Mouse (Mus musculus) embryonic facial prominence, embryonic 14.5 days (tissue): ENCODE measurements at regions not wholly inside any gene's neighbourhood (a gene's known extent, or its start where the extent isn't known, plus 50 kb on each side); places are given as distances from the start of the nearest gene placed in this dataset.

ENCODE experiments used
- ATAC-seq: fragments of 200-750 bp; cut with Nextera tagmentation; 2 replicates; pipeline ENCODE4 v1.8.0; 2017; ENCODE audit warnings: low read depth, moderate number of reproducible peaks, moderate TSS enrichment
- DNase-seq: peaks from one replicate; pipeline ENCODE4 v3.0.0-alpha.2; 2015; ENCODE audit warnings: low spot score
- H3K27ac ChIP-seq: fragments of 300-500 bp; sonication (generic); replicated peaks from 2 replicates; pipeline ENCODE4 v1.5.1; 2014; ENCODE audit warnings: low read depth, mild to moderate bottlenecking, low read length, moderate library complexity
- H3K27me3 ChIP-seq: fragments of 300-500 bp; sonication (generic); replicated peaks from 2 replicates; pipeline ENCODE4 v1.6.1; 2014; ENCODE audit warnings: low read length; ENCODE audit not compliant: control insufficient read depth, insufficient read depth
- H3K36me3 ChIP-seq: fragments of 300-500 bp; sonication (generic); 2 replicates; pipeline ENCODE4 v1.6.1; 2014; ENCODE audit warnings: low read length, mixed read lengths; ENCODE audit not compliant: control insufficient read depth, insufficient read depth
- H3K4me1 ChIP-seq: fragments of 300-500 bp; sonication (generic); 2 replicates; pipeline ENCODE4 v1.6.1; 2014; ENCODE audit warnings: antibody characterized with exemption, low read length; ENCODE audit not compliant: control insufficient read depth, insufficient read depth
- H3K4me2 ChIP-seq: fragments of 300-500 bp; sonication (generic); 2 replicates; pipeline ENCODE4 v1.6.1; 2014; ENCODE audit warnings: low read depth, mild to moderate bottlenecking, low read length, moderate library complexity, mixed read lengths
- H3K4me3 ChIP-seq: fragments of 300-500 bp; sonication (generic); 2 replicates; pipeline ENCODE4 v1.5.1; 2014; ENCODE audit warnings: low read depth, mild to moderate bottlenecking, low read length
- H3K9ac ChIP-seq: fragments of 300-500 bp; sonication (generic); 2 replicates; pipeline ENCODE4 v1.6.1; 2014; ENCODE audit warnings: low read depth, mild to moderate bottlenecking, low read length, moderate library complexity, mixed read lengths
- H3K9me3 ChIP-seq: fragments of 300-500 bp; sonication (generic); 2 replicates; pipeline ENCODE4 v1.6.1; 2016; ENCODE audit warnings: low read length; ENCODE audit not compliant: control insufficient read depth
- WGBS: fragments of 180-500 bp; shearing (Covaris S2); extraction: QIAGEN DNeasy Blood & Tissue Kit; methylation state at CpG from one replicate; pipeline ENCODE4 v1.1.7; 2014; 5-methylcytosine and 5-hydroxymethylcytosine counted together

- no peaks in the 10 kb centered on the region for H3K9me3 ChIP-seq
- DNase-seq = peak; percentile 56
- H3K27me3 ChIP-seq = no peaks in the 10 kb centered on the region
- no peak overlapping the region for H3K4me3 ChIP-seq
- no peak overlapping the region for H3K9ac ChIP-seq
- peaks cover 26% of the 10 kb centered on the region for H3K4me1 ChIP-seq
- H3K4me2 ChIP-seq = no peak overlapping the region
- WGBS = 48% methylated on average over 5 of the region's 5 CpGs
- ATAC-seq = no peak
- H3K36me3 ChIP-seq = no peaks in the 10 kb centered on the region
- H3K27ac ChIP-seq = 0 out of 2 replicates have a peak overlapping the region, but pooled peaks have one; percentile 28
Measured at GRCm38 (mm10) chr2:50827097-50827496, 321.8 kb downstream of the Rnd3 start.

- Histone ChIP-seq H3K36me3 (no peaks in the 10 kb centered on the region), H3K27ac (0 out of 2 replicates have a peak overlapping the region, but pooled peaks have one; percentile 28), H3K4me2 (no peak overlapping the region), H3K9ac (no peak overlapping the region), H3K4me3 (no peak overlapping the region), H3K4me1 (peaks cover 26% of the 10 kb centered on the region), H3K9me3 (no peaks in the 10 kb centered on the region), H3K27me3 (no peaks in the 10 kb centered on the region)
- 76% methylated on average over 3 of the region's 3 CpGs for WGBS
- DNase-seq (no peak), ATAC-seq (no peak)
Measured at GRCm38 (mm10) chr2:50826537-50826936, 322.4 kb downstream of the Rnd3 start.

GRCm38 (mm10) chr2:50825626-50826025 is 323.3 kb downstream of the Rnd3 start:
- no peaks in the 10 kb centered on the region for H3K27me3 ChIP-seq
- H3K36me3 ChIP-seq = no peaks in the 10 kb centered on the region
- no peak overlapping the region for H3K4me2 ChIP-seq
- ATAC-seq = peak; percentile 70; the same call in 1 of the 2 replicates
- DNase-seq = peak; percentile 75
- no peaks in the 10 kb centered on the region for H3K9me3 ChIP-seq
- H3K4me1 ChIP-seq = peaks cover 26% of the 10 kb centered on the region
- H3K9ac ChIP-seq = no peak overlapping the region
- no peak overlapping the region for H3K4me3 ChIP-seq
- 59% methylated on average over 5 of the region's 5 CpGs for WGBS
- H3K27ac ChIP-seq = no peak overlapping the region

GRCm38 (mm10) chr2:50824782-50825181 is 324.1 kb downstream of the Rnd3 start:
- peak; percentile 22; the same call in 1 of the 2 replicates for ATAC-seq
- peaks cover 26% of the 10 kb centered on the region for H3K4me1 ChIP-seq
- no peaks in the 10 kb centered on the region for H3K27me3 ChIP-seq
- 22% methylated on average over 3 of the region's 3 CpGs for WGBS
- no peaks in the 10 kb centered on the region for H3K9me3 ChIP-seq
- H3K9ac ChIP-seq = no peak overlapping the region
- no peak overlapping the region for H3K4me2 ChIP-seq
- H3K36me3 ChIP-seq = no peaks in the 10 kb centered on the region
- DNase-seq = peak; percentile 79
- peak overlapping the region; percentile 67 for H3K27ac ChIP-seq
- no peak overlapping the region for H3K4me3 ChIP-seq

GRCm38 (mm10) chr2:50822738-50823137 is 326.2 kb downstream of the Rnd3 start:
- H3K9ac ChIP-seq = no peak overlapping the region
- no peak overlapping the region for H3K27ac ChIP-seq
- H3K4me2 ChIP-seq = no peak overlapping the region

GRCm38 (mm10) chr2:50819305-50819665 is 329.6 kb downstream of the Rnd3 start:
- 65% methylated on average over 5 of the region's 5 CpGs for WGBS
- no peak overlapping the region for H3K4me3 ChIP-seq
- no peak overlapping the region for H3K9ac ChIP-seq
- no peak overlapping the region for H3K27ac ChIP-seq
- DNase-seq (peak; percentile 16), ATAC-seq (no peak)
- no peaks in the 10 kb centered on the region for H3K27me3 ChIP-seq
- H3K36me3 ChIP-seq = no peaks in the 10 kb centered on the region
- no peak overlapping the region for H3K4me2 ChIP-seq
- peaks cover 6% of the 10 kb centered on the region for H3K4me1 ChIP-seq
- no peaks in the 10 kb centered on the region for H3K9me3 ChIP-seq

More at GRCm38 (mm10) chr2:50822738-50823137, 326.2 kb downstream of the Rnd3 start:
- Histone ChIP-seq H3K9me3 (no peaks in the 10 kb centered on the region), H3K4me3 (no peak overlapping the region), H3K27me3 (no peaks in the 10 kb centered on the region), H3K36me3 (no peaks in the 10 kb centered on the region), H3K4me1 (peaks cover 26% of the 10 kb centered on the region)
- ATAC-seq (no peak), DNase-seq (peak; percentile 40)

GRCm38 (mm10) chr2:50818557-50819304 is 330.2 kb downstream of the Rnd3 start:
- 62% methylated on average over 7 of the region's 7 CpGs for WGBS
- 0 out of 2 replicates have a peak, but pooled peaks have one; percentile 26 for ATAC-seq
- H3K27me3 ChIP-seq = no peaks in the 10 kb centered on the region
- H3K4me1 ChIP-seq = peaks cover 4% of the 10 kb centered on the region; the same call in 1 of the 2 replicates
- H3K4me2 ChIP-seq = no peak overlapping the region
- no peaks in the 10 kb centered on the region for H3K36me3 ChIP-seq
- peak; percentile 52 for DNase-seq
- no peaks in the 10 kb centered on the region for H3K9me3 ChIP-seq
- no peak overlapping the region for H3K27ac ChIP-seq
- H3K4me3 ChIP-seq = no peak overlapping the region
- H3K9ac ChIP-seq = no peak overlapping the region

- no peak overlapping the region for H3K4me3 ChIP-seq
- H3K27ac ChIP-seq = no peak overlapping the region
- WGBS = 59% methylated on average over 5 of the region's 5 CpGs
- no peaks in the 10 kb centered on the region for H3K9me3 ChIP-seq
- DNase-seq (peak; percentile 16), ATAC-seq (no peak)
- no peak overlapping the region for H3K9ac ChIP-seq
- peaks cover 4% of the 10 kb centered on the region; the same call in 1 of the 2 replicates for H3K4me1 ChIP-seq
- no peak overlapping the region for H3K4me2 ChIP-seq
- H3K27me3 ChIP-seq = no peaks in the 10 kb centered on the region
- H3K36me3 ChIP-seq = no peaks in the 10 kb centered on the region
Measured at GRCm38 (mm10) chr2:50816364-50816763, 332.5 kb downstream of the Rnd3 start.

- Histone ChIP-seq H3K27ac (no peak overlapping the region), H3K27me3 (no peaks in the 10 kb centered on the region), H3K36me3 (no peaks in the 10 kb centered on the region), H3K9ac (no peak overlapping the region), H3K9me3 (no peaks in the 10 kb centered on the region), H3K4me3 (no peak overlapping the region), H3K4me1 (peaks cover 6% of the 10 kb centered on the region), H3K4me2 (no peak overlapping the region)
- 9% methylated on average over 3 of the region's 3 CpGs for WGBS
- no peak for ATAC-seq
- DNase-seq = peak; percentile 45
Measured at GRCm38 (mm10) chr2:50815541-50815940, 333.4 kb downstream of the Rnd3 start.
